Mouse (Mus musculus) heart, postnatal 4 days (tissue): ENCODE measurements at regions not wholly inside any gene's neighbourhood (a gene's known extent, or its start where the extent isn't known, plus 50 kb on each side); places are given as distances from the start of the nearest gene placed in this dataset.

Experiments
- DNase-seq: peaks from one replicate; pipeline ENCODE4 v3.0.0; 2021

GRCm38 (mm10) chr4:50827002-50827401 lies 389.5 kb upstream of the Cylc2 start:
- DNase-seq, result peak; percentile 6
